Mouse (Mus musculus) kidney, adult 2 months (tissue): ENCODE data around the gene Adamts14.

Source experiments
- CTCF ChIP-seq: fragments of 200-500 bp; conservative IDR thresholded peaks from 2 replicates; pipeline ENCODE4 v1.5.1; 2011; ENCODE audit warnings: low read depth, mild to moderate bottlenecking, control low read depth, low read length, moderate library complexity, mixed read lengths; ENCODE audit not compliant: insufficient read depth, insufficient read length
- POLR2A ChIP-seq: fragments of 200-500 bp; IDR thresholded peaks from one replicate; pipeline ENCODE4 v1.6.1; 2011; ENCODE audit warnings: low read depth, low read length, control low read depth

GRCm38 (mm10) chr10:61273081-61273843 is at the start of gene Adamts14:
- TF ChIP-seq POLR2A (no peak), CTCF (no peak)
